Mouse (Mus musculus) left cerebral cortex, adult 18-20 months (tissue): Measurements from ENCODE around the gene Kcnq2. TPM values are rescaled to one million over a fixed set of nuclear protein-coding genes. Genes with fewer than 3 reads are reported as not detected.

Experiments
- DNase-seq, 2 experiments: peaks; one replicate each; pipeline ENCODE4 v3.0.0; 2021 to 2022; ENCODE audit warnings: low spot score in 2 of 2, mixed read lengths in 1 of 2
- total RNA-seq, 2 experiments: library from RNA; stranded (reverse); gene quantifications; 2 replicates each; pipeline ENCODE4 v1.2.3; 2021

Kcnq2 gene
- total RNA-seq, 2 experiments from 2014 or later = 264 to 274 TPM

- DNase-seq = no peak
Observed at GRCm38 (mm10) chr2:181148318-181148955, 13.3 kb upstream of the Kcnq2 start.

- DNase-seq = no peak
Observed at GRCm38 (mm10) chr2:181147546-181148317, 12.6 kb upstream of the Kcnq2 start.

GRCm38 (mm10) chr2:181146976-181147545 is 12.0 kb upstream of the Kcnq2 start:
- no peak for DNase-seq

GRCm38 (mm10) chr2:181144675-181145074 is 9.6 kb upstream of the Kcnq2 start:
- DNase-seq = no peak

- no peak for DNase-seq
Observed at GRCm38 (mm10) chr2:181143509-181144276, 8.6 kb upstream of the Kcnq2 start.

- DNase-seq = no peak
Observed at GRCm38 (mm10) chr2:181142703-181143135, 7.6 kb upstream of the Kcnq2 start.

- DNase-seq = no peak
Observed at GRCm38 (mm10) chr2:181139641-181140193, 4.6 kb upstream of the Kcnq2 start.

- DNase-seq = no peak
Observed at GRCm38 (mm10) chr2:181136934-181137333, 1.8 kb upstream of the Kcnq2 start.

- DNase-seq = no peak
Observed at GRCm38 (mm10) chr2:181135446-181135818, 332 bp upstream of the Kcnq2 start.

- no peak for DNase-seq
Observed at GRCm38 (mm10) chr2:181133837-181134590, 1.1 kb downstream of the Kcnq2 start.

- DNase-seq = no peak
Observed at GRCm38 (mm10) chr2:181130245-181130644, 4.9 kb downstream of the Kcnq2 start.

GRCm38 (mm10) chr2:181128963-181129362 is 6.1 kb downstream of the Kcnq2 start:
- DNase-seq = peak in 1 of 2 experiments; percentile 49

GRCm38 (mm10) chr2:181127786-181128185 is 7.3 kb downstream of the Kcnq2 start:
- DNase-seq = no peak

GRCm38 (mm10) chr2:181125726-181126455 is 9.2 kb downstream of the Kcnq2 start:
- DNase-seq = no peak

GRCm38 (mm10) chr2:181122642-181123041 is 12.5 kb downstream of the Kcnq2 start:
- no peak for DNase-seq

GRCm38 (mm10) chr2:181120922-181121449 is 14.1 kb downstream of the Kcnq2 start:
- no peak for DNase-seq

- DNase-seq = peak; percentile 89 to 90
Observed at GRCm38 (mm10) chr2:181119952-181120351, 15.1 kb downstream of the Kcnq2 start.

- DNase-seq = no peak
Observed at GRCm38 (mm10) chr2:181116436-181116835, 18.7 kb downstream of the Kcnq2 start.

- DNase-seq = no peak
Observed at GRCm38 (mm10) chr2:181115367-181115766, 19.7 kb downstream of the Kcnq2 start.
